Mouse (Mus musculus) CH12.LX (cell line): ENCODE results near the gene Gm20388. TPM values are rescaled to one million over a fixed set of nuclear protein-coding genes. Genes with fewer than 3 reads are reported as not detected.

Experiments used
- DNase-seq: peaks from one replicate; pipeline ENCODE4 v3.0.0-alpha.2; 2013; ENCODE audit errors: extremely low read depth
- H3K27ac ChIP-seq: 2 replicates; pipeline ENCODE4 v1.5.1; 2012; ENCODE audit warnings: low read depth, mild to moderate bottlenecking, control low read depth, moderate library complexity; ENCODE audit not compliant: insufficient read depth
- H3K27me3 ChIP-seq: replicated peaks from 2 replicates; pipeline ENCODE3; 2012; ENCODE audit warnings: inconsistent platforms
- H3K36me3 ChIP-seq, 2 experiments: replicated peaks in 1 of 2; 2 replicates each; pipeline versions ENCODE3 to v1.6.1; 2012; ENCODE audit warnings: inconsistent platforms in 1 of 2, low read length in 1 of 2, mild to moderate bottlenecking in 1 of 2, mixed read lengths in 1 of 2, moderate library complexity in 1 of 2; ENCODE audit not compliant: control insufficient read depth in 1 of 2, insufficient read depth in 1 of 2
- H3K4me1 ChIP-seq, 2 experiments: 2 replicates each; pipeline ENCODE4 v1.6.1; 2012; ENCODE audit warnings: inconsistent platforms in 1 of 2, moderate library complexity in 1 of 2; ENCODE audit not compliant: insufficient read depth in 2 of 2, control insufficient read depth in 1 of 2
- H3K4me2 ChIP-seq: 2 replicates; pipeline ENCODE4 v1.6.1; 2012; ENCODE audit warnings: low read depth, mild to moderate bottlenecking, control low read depth; ENCODE audit not compliant: poor library complexity, insufficient read depth, severe bottlenecking
- H3K4me3 ChIP-seq, 3 experiments: fragments of 150-350 bp in 1 of 3; sonication (generic) in 1 of 3; replicated peaks in 1 of 3; 2 replicates each; pipeline versions ENCODE3 to v1.5.1; 2011 to 2012; ENCODE audit warnings: low read depth in 2 of 3, low read length in 2 of 3, mild to moderate bottlenecking in 2 of 3, moderate library complexity in 2 of 3, control low read depth in 1 of 3, improper control_type of control experiment in 1 of 3, inconsistent platforms in 1 of 3, mixed read lengths in 1 of 3; ENCODE audit not compliant: poor library complexity in 1 of 3
- H3K79me2 ChIP-seq: replicated peaks from 2 replicates; pipeline ENCODE4 v1.6.1; 2012; ENCODE audit warnings: mild to moderate bottlenecking, moderate library complexity; ENCODE audit not compliant: control insufficient read depth, poor library complexity, insufficient read depth, severe bottlenecking; ENCODE audit errors: extremely low read depth
- H3K9ac ChIP-seq: 2 replicates; pipeline ENCODE4 v1.6.1; 2012; ENCODE audit warnings: low read depth, mild to moderate bottlenecking, control low read depth, moderate library complexity; ENCODE audit not compliant: insufficient read depth
- H3K9me3 ChIP-seq: replicated peaks from 2 replicates; pipeline ENCODE3; 2012; ENCODE audit warnings: low read length, inconsistent platforms, mixed read lengths
- CHD1 ChIP-seq: IDR thresholded peaks from 2 replicates; pipeline ENCODE4 v1.6.1; 2012; ENCODE audit warnings: low read depth, low read length, improper control_type of control experiment, inconsistent platforms
- CHD2 ChIP-seq: IDR thresholded peaks from 2 replicates; pipeline ENCODE4 v1.6.1; 2011; ENCODE audit warnings: low read length, improper control_type of control experiment
- CTCF ChIP-seq, 2 experiments: IDR thresholded peaks in 1 of 2; conservative IDR thresholded peaks in 1 of 2; 2 replicates each; pipeline ENCODE4 v1.5.1; 2011 to 2012; ENCODE audit warnings: low read depth in 2 of 2, low read length in 2 of 2, improper control_type of control experiment in 1 of 2, inconsistent platforms in 1 of 2, mild to moderate bottlenecking in 1 of 2, moderate library complexity in 1 of 2
- E2F4 ChIP-seq: IDR thresholded peaks from 2 replicates; pipeline ENCODE4 v1.6.1; 2011; ENCODE audit warnings: low read depth, low read length, improper control_type of control experiment; ENCODE audit not compliant: insufficient replicate concordance
- EP300 ChIP-seq: IDR thresholded peaks from 2 replicates; pipeline ENCODE4 v1.6.1; 2011; ENCODE audit warnings: low read length, improper control_type of control experiment
- HCFC1 ChIP-seq: IDR thresholded peaks from 2 replicates; pipeline ENCODE4 v1.6.1; 2012; ENCODE audit warnings: low read depth, mild to moderate bottlenecking, inconsistent platforms, low read length, improper control_type of control experiment
- IRF4 ChIP-seq: IDR thresholded peaks from 2 replicates; pipeline ENCODE4 v1.6.1; 2014; ENCODE audit warnings: low read depth, mild to moderate bottlenecking, inconsistent platforms, low read length, improper control_type of control experiment
- JUN ChIP-seq: IDR thresholded peaks from 2 replicates; pipeline ENCODE4 v1.6.1; 2011; ENCODE audit warnings: low read depth, mild to moderate bottlenecking, low read length, improper control_type of control experiment, moderate library complexity; ENCODE audit not compliant: insufficient read depth
- MAX ChIP-seq: IDR thresholded peaks from 2 replicates; pipeline ENCODE4 v1.6.1; 2011; ENCODE audit warnings: low read length, improper control_type of control experiment
- MAZ ChIP-seq: IDR thresholded peaks from 2 replicates; pipeline ENCODE4 v1.6.1; 2012; ENCODE audit warnings: low read depth, mild to moderate bottlenecking, inconsistent platforms, low read length, improper control_type of control experiment, moderate library complexity
- MYC ChIP-seq: IDR thresholded peaks from 2 replicates; pipeline ENCODE4 v1.6.1; 2011; ENCODE audit warnings: low read depth, mild to moderate bottlenecking, improper control_type of control experiment, low read length
- NRF1 ChIP-seq: IDR thresholded peaks from 2 replicates; pipeline ENCODE4 v1.6.1; 2014; ENCODE audit warnings: low read depth, mild to moderate bottlenecking, inconsistent platforms, low read length, improper control_type of control experiment, moderate library complexity
- POLR2AphosphoS2 ChIP-seq: IDR thresholded peaks from 2 replicates; pipeline ENCODE4 v1.6.1; 2011; ENCODE audit warnings: low read depth, low read length, improper control_type of control experiment
- RCOR1 ChIP-seq: conservative IDR thresholded peaks from 2 replicates; pipeline ENCODE4 v1.6.1; 2012; ENCODE audit warnings: low read depth, mild to moderate bottlenecking, inconsistent platforms, low read length, improper control_type of control experiment
- SIN3A ChIP-seq: IDR thresholded peaks from 2 replicates; pipeline ENCODE4 v1.6.1; 2012; ENCODE audit warnings: low read length, improper control_type of control experiment, inconsistent platforms
- SMC3 ChIP-seq: IDR thresholded peaks from 2 replicates; pipeline ENCODE4 v1.6.1; 2011; ENCODE audit warnings: low read depth, low read length, improper control_type of control experiment
- TBP ChIP-seq: conservative IDR thresholded peaks from 2 replicates; pipeline ENCODE4 v1.6.1; 2011; ENCODE audit warnings: low read depth, low read length, improper control_type of control experiment
- TCF12 ChIP-seq: IDR thresholded peaks from 2 replicates; pipeline ENCODE4 v1.6.1; 2014; ENCODE audit warnings: low read depth, mild to moderate bottlenecking, inconsistent platforms, low read length, improper control_type of control experiment
- USF1 ChIP-seq: IDR thresholded peaks from 2 replicates; pipeline ENCODE4 v1.6.1; 2014; ENCODE audit warnings: low read depth, mild to moderate bottlenecking, inconsistent platforms, low read length, improper control_type of control experiment
- USF2 ChIP-seq: conservative IDR thresholded peaks from 2 replicates; pipeline ENCODE4 v1.6.1; 2011; ENCODE audit warnings: low read depth, low read length, improper control_type of control experiment
- ZC3H11A ChIP-seq: IDR thresholded peaks from 2 replicates; pipeline ENCODE4 v1.6.1; 2012; ENCODE audit warnings: low read depth, mild to moderate bottlenecking, inconsistent platforms, low read length, improper control_type of control experiment
- ZKSCAN1 ChIP-seq: IDR thresholded peaks from 2 replicates; pipeline ENCODE4 v1.6.1; 2012; ENCODE audit warnings: low read depth, inconsistent platforms, low read length, improper control_type of control experiment, borderline replicate concordance
- ZNF384 ChIP-seq: IDR thresholded peaks from 2 replicates; pipeline ENCODE4 v1.6.1; 2012; ENCODE audit warnings: low read depth, low read length, improper control_type of control experiment, inconsistent platforms
- dilution Hi-C: fragments of 300-500 bp; cut with MboI; formaldehyde crosslinking; loops from 2 replicates; pipeline ENCODE4 v1.14.3; 2020; ENCODE audit warnings: low sequenced_read_pairs; ENCODE audit not compliant: extremely low pct_unique_long_range_greater_than_20kb, extremely low pct_ligation_motif_present
- in situ Hi-C: fragments of 300-500 bp; cut with MboI; formaldehyde crosslinking; loops from 3 replicates; pipeline ENCODE4 v1.14.3; 2019; ENCODE audit warnings: low sequenced_read_pairs, low pct_ligation_motif_present, low pct_unique_long_range_greater_than_20kb, mixed read lengths
- polyA plus RNA-seq: library from polyadenylated mRNA; unstranded; fragments of >175 nt; gene quantifications from 2 replicates; pipeline ENCODE4 v1.2.1, GENCODE M21; 2012; ENCODE audit warnings: low read depth; ENCODE audit not compliant: insufficient read length
- total RNA-seq, 2 experiments: library from RNA; depleted of rRNA; stranded (reverse); fragments of 300-350 nt in 1 of 2; fragments of >200 nt in 1 of 2; gene quantifications; 2 replicates each; pipeline ENCODE4 v1.2.3; 2012 to 2014

The Gm20388 gene
- total and polyA plus RNA-seq, 3 experiments = 14.8 to 26.3 (median 22.2) TPM

- dilution Hi-C loops = no loop called here
- Histone ChIP-seq H3K9ac (no peak overlapping the region), H3K27ac (no peak overlapping the region)
Measured at GRCm38 (mm10) chr8:120671775-120672174, 761.1 kb downstream of the Gm20388 start.

GRCm38 (mm10) chr8:120672626-120673229 is 762.1 kb downstream of the Gm20388 start:
- H3K9me3 ChIP-seq = no peaks in the 10 kb centered on the region
- no peaks in the 10 kb centered on the region for H3K27me3 ChIP-seq
- peaks cover 0 to 19% of the 10 kb centered on the region in 2 experiments; a peak in 2 of 4 replicates for H3K4me1 ChIP-seq
- no peak overlapping the region for H3K4me2 ChIP-seq
- H3K4me3 ChIP-seq = no peak overlapping the region
- in situ Hi-C loops = no loop called here
- H3K36me3 ChIP-seq = peaks cover 43 to 57% of the 10 kb centered on the region in 2 experiments
- dilution Hi-C loops = no loop called here
- TF ChIP-seq USF2 (peak; percentile 56), MYC (no peak), USF1 (peak; percentile 24; the same call in 1 of the 2 replicates), NRF1 (no peak), CHD2 (no peak)
- TF ChIP-seq, all 38 proteins: peak for 2
- no peak for DNase-seq
- Histone ChIP-seq H3K9ac (no peak overlapping the region), H3K79me2 (peaks cover 22% of the 10 kb centered on the region), H3K27ac (no peak overlapping the region)

More at GRCm38 (mm10) chr8:120671775-120672174, 761.1 kb downstream of the Gm20388 start:
- Histone ChIP-seq H3K27me3 (no peaks in the 10 kb centered on the region), H3K4me1 (peaks cover under 1 to 22% of the 10 kb centered on the region in 2 experiments; a peak in 2 of 4 replicates), H3K36me3 (peaks cover 43 to 53% of the 10 kb centered on the region in 2 experiments), H3K4me2 (no peak overlapping the region), H3K4me3 (no peak overlapping the region), H3K9me3 (no peaks in the 10 kb centered on the region), H3K79me2 (peaks cover 30% of the 10 kb centered on the region)
- no peak for TF ChIP-seq HCFC1
- no peak for TF ChIP-seq ZKSCAN1
- TF ChIP-seq POLR2AphosphoS2 = no peak
- no peak for TF ChIP-seq CTCF (conservative IDR thresholded peaks at IDR 0.05 in 1 of 2, IDR thresholded peaks at IDR 0.05 in 1 of 2; ENCODE audit: low read depth in 2 of 2, low read length in 2 of 2)
- no peak for TF ChIP-seq ZNF384
- TF ChIP-seq SIN3A = no peak
- TF ChIP-seq MYC = no peak
- no peak for DNase-seq
- in situ Hi-C loops = no loop called here

GRCm38 (mm10) chr8:120673298-120673697 is 762.7 kb downstream of the Gm20388 start:
- no peak for DNase-seq
- H3K79me2 ChIP-seq = peaks cover 20% of the 10 kb centered on the region
- no peak overlapping the region for H3K4me2 ChIP-seq
- H3K9ac ChIP-seq = no peak overlapping the region
- no peaks in the 10 kb centered on the region for H3K27me3 ChIP-seq
- no peak overlapping the region for H3K27ac ChIP-seq
- H3K4me1 ChIP-seq = peaks cover 0 to 19% of the 10 kb centered on the region in 2 experiments; a peak in 2 of 4 replicates
- H3K9me3 ChIP-seq = no peaks in the 10 kb centered on the region
- in situ Hi-C loops (no loop called here), dilution Hi-C loops (no loop called here)
- TF ChIP-seq IRF4 (no peak), SMC3 (no peak), RCOR1 (no peak), TBP (no peak), E2F4 (no peak), JUN (no peak), TCF12 (no peak), EP300 (no peak), ZNF384 (no peak), USF1 (no peak), ZC3H11A (no peak), MAZ (no peak), NRF1 (no peak), MAX (no peak), CHD1 (no peak)
- peaks cover 43 to 57% of the 10 kb centered on the region in 2 experiments for H3K36me3 ChIP-seq
- H3K4me3 ChIP-seq = no peak overlapping the region
